Mouse (Mus musculus) megakaryocyte-erythroid progenitor cell, adult 5-6 weeks (primary cell): Measurements from ENCODE around the gene Psmd9. TPM values are rescaled to one million over a fixed set of nuclear protein-coding genes. Genes with fewer than 3 reads are reported as not detected.

Experiments
- ATAC-seq: replicated peaks from 2 replicates; pipeline ENCODE4 v1.8.0; 2016; ENCODE audit warnings: mild to moderate bottlenecking, inconsistent platforms; ENCODE audit not compliant: severe bottlenecking, poor library complexity, low FRiP score, low TSS enrichment
- total RNA-seq, 2 experiments: library from RNA; stranded (forward) in 1 of 2; stranded (reverse) in 1 of 2; fragments of 200-1000, 215-1000 nt in 1 of 2; fragments of >200 nt in 1 of 2; fragmentation: Nextera tagmentation in 1 of 2; gene quantifications; 2 replicates each; pipeline ENCODE4 v1.2.3; 2014 to 2017

Psmd9 gene
- total RNA-seq, 2 experiments from 2014 or later = 36.0 to 96.1 TPM

DNA sequence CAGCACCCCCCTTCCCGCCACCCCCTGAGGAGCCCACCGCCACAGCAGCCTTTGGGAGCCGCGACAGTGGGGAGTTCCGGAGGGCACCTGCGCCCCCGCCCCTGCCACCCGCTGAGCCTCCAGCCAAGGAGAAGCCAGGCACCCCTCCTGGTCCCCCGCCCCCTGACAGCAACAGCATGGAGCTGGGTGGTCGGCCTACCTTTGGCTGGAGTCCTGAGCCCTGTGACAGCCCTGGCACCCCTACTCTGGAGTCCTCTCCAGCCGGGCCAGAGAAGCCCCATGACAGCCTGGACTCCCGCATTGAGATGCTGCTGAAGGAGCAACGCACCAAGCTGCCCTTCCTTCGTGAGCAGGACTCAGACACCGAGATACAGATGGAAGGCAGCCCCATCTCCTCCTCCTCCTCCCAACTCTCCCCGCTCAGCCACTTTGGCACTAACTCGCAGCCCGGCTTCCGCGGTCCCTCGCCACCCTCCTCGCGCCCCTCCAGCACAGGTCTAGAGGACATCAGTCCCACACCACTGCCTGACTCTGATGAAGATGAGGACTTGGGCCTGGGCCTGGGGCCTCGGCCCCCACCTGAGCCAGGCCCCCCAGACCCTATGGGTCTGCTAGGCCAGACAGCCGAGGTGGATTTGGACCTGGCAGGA is 21.0 kb upstream of the Psmd9 start:
- no peak for ATAC-seq

DNA sequence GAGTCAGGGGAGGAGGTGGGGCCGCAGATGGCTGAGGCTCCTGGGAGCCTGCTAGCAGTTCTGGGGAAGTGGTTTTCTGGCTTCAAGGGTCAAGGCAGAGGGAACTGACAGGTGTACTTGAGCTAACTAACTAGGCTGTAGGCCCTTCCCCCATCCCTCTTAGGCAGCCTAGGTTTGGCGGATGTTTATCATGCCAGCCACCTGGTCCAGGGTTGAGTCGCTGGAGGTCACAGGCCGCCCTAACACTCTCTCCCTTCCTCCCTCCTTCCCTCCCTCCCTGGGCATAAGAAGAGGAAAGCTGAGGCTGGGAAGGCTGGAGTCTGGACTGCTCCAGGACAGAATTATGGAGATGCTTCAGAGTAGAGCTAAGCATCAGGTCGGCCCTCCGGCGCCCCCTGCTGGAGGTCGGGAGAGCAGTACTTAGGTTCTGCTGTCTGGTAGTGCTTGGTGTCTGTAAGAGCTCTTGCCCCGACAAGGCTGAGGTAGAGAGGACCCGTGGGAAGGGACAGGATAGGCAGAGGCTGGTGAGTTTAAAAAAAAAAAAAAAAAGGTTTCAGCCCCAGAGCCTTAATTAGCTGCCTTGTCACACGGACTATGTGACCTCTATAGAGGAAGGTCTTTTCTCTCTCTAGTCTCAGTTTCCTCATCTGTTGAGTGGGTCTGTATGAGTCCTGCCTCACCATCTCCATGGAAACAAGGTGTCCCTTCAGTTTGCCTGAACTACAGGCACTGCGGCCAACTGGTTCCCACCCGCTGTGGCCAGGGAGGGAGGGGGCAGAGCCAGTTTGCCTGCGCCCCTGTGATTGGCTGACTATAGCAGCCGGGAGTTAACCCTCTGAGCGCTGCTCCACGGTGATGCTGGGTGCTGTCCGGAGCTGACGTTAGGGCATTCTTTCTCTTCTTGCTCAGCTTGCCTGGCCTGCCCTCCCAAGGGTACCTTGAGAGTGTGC is 19.5 kb upstream of the Psmd9 start:
- peak; percentile 71 for ATAC-seq

DNA sequence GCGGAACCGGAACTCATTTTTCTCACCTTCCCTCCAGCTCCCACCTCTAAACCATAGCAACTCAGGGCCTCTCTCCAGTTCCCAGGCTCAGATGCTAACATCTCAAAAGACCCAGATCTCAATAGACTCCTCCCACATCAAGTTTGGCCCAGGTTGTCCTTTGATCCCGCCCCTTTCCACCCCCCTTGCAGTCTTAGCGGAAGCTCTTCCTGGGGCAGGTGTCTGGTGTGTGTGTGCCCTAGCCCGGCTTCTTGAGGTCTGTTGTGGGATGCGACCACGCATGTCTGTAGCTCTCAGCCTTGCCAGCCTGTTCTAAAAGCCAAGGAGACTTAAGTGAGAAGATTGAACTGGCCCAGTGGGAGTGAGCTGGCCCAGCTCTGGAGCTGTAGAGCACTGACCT is 18.6 kb upstream of the Psmd9 start:
- ATAC-seq = no peak

DNA sequence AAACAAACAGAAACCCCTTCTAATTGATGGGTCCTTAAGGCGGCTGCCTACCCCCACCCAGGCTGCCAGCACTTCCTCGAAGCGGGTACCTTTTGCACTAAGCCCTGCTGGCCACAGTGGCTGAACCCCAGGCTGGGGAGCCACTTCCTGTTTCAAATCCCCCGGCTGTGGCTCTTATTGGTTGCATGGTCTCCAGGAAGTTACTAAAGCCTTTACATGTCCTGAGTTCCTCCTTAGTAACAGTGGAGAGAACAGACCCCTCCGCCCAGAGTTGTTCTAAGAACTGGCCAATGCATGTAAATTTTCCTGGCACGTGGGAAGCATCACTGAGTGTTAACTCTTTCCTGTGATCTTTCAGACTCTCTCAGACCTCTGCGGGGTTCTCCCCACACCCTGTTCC is 18.1 kb upstream of the Psmd9 start:
- no peak for ATAC-seq

DNA sequence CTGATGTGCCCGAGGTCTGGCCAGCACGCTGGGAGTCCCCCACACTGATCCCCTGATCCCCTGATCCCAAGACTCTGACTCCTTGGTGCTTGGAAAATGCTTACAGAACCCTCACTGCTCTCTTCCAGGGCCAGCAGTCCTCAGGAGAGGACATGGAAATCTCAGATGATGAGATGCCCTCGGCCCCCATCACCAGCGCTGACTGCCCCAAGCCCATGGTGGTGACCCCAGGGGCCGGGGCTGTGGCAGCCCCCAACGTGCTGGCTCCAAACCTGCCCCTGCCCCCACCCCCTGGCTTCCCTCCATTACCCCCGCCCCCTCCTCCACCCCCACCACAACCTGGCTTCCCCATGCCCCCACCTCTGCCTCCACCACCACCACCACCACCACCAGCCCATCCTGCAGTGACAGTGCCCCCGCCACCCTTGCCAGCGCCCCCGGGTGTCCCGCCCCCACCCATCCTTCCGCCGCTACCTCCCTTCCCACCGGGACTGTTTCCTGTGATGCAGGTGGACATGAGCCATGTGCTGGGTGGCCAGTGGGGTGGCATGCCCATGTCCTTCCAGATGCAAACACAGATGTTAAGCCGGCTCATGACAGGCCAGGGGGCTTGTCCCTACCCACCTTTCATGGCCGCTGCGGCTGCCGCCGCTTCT is 17.4 kb upstream of the Psmd9 start:
- no peak for ATAC-seq

DNA sequence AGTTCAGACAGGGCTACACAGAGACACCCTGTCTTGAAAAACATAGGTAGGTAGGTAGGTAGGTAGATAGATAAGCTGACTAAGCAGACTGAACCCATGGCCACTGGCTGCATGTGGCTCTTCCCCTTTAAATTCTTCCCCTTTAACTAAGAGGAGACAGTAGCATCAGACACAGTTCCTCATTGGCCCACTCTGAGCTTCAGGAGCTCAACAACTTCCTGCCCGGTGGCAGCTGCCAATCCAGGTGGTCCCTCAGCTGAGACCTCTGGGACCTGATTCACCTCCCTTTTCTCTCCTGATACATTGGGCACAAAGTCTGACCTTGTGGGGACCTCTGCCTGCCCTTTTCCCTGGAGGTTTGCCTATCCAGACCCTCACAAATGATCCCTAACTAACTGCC is 16.3 kb upstream of the Psmd9 start:
- ATAC-seq = no peak

DNA sequence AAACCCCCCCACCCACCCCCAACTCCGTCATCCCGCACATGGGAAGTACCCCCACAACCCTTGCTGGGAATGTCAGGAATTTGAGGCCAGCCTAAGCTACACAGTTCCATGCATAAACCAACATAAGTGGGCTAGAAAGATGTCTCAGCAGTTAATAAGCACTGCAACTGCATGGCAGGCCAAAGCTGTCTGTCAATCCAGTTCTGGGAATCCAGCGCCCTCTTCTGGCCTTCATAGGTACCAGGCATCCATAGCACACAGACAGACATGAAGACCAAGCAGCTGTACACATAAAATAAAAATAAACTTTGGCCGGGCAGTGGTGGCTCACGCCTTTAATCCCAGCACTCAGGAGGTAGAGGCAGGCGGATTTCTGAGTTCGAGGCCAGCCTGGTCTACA is 13.8 kb upstream of the Psmd9 start:
- peak; percentile 74 for ATAC-seq

DNA sequence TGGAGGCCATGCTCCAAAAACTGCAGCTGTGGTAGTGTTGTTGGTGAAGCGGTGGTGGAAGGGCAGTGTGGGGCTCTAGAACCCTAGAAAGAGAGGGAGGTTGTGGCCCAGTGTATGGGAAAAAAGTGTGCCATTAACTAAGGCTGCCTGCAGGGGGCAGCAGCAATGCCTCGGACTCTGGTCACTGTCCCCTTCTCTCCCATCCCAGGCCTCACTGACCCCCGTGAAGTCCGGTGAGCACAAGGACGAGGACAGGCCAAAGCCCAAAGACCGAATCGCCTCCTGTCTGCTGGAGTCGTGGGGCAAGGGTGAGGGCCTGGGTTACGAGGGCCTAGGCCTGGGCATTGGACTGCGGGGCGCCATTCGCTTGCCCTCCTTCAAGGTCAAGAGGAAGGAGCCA is 12.4 kb upstream of the Psmd9 start:
- no peak for ATAC-seq

DNA sequence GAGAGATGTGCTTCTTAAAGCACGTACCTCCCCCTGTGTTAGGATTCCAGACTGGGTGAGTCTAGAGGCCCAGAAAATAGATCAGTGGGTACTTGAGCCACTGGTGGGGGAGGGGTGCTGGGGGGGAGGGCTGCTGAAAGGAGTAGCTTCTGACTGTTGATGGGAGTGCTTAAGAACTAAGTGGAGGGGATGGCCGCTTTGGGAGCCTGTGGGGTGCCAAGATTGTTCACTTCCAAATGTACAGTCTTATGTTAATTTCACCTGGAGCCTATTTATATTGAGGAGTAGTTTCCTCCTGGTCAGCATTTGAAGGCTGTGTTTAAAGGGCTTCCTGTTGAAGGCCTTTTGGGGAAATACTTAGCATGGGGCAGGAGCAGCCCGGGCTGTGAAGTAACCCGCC is 11.2 kb upstream of the Psmd9 start:
- no peak for ATAC-seq

DNA sequence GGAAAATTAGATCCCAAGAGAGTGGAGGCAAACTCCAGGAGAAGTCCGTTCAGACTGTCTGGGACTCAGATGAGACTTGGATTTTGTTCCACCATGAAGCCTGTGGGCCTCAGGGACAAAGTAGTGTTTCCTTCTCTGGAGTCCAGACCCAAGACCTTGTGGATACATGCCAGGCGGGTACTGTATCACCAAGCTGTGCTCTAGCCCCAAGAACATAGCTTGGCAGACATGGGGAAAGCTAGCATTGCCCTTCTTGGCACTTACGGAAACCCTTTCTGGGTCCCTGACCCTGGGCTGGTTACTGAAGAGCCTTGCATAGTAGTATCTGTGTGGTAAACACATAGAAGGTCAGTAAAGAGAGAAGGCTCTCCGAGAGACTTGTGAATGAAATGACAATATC is 9.8 kb upstream of the Psmd9 start:
- no peak for ATAC-seq

DNA sequence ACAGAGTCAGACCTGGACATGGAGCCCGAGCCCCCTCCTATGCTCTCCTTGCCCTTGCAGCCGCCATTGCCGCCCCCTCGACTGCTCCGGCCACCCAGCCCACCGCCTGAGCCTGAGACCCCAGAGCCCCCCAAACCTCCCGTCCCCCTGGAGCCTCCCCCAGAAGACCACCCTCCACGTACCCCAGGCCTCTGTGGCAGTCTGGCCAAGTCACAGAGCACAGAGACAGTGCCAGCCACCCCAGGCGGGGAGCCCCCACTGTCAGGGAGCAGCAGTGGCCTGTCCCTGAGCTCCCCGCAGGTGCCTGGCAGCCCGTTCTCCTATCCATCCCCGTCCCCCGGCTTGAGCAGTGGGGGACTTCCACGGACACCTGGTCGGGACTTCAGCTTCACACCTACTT is 9.3 kb upstream of the Psmd9 start:
- no peak for ATAC-seq

DNA sequence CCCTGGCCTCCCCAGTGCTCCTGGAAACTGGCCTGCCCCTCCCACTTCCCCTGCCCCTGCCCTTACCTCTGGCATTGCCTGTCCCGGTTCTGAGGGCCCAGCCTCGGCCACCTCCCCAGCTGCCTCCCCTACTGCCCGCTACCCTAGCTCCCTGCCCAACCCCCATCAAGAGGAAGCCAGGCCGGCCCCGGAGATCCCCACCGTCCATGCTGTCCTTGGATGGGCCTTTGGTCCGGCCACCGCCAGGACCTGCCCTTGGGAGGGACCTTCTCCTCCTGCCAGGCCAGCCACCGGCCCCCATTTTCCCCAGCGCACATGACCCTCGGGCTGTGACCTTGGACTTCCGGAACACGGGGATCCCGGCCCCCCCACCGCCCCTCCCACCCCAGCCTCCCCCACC is 8.9 kb upstream of the Psmd9 start:
- no peak for ATAC-seq

DNA sequence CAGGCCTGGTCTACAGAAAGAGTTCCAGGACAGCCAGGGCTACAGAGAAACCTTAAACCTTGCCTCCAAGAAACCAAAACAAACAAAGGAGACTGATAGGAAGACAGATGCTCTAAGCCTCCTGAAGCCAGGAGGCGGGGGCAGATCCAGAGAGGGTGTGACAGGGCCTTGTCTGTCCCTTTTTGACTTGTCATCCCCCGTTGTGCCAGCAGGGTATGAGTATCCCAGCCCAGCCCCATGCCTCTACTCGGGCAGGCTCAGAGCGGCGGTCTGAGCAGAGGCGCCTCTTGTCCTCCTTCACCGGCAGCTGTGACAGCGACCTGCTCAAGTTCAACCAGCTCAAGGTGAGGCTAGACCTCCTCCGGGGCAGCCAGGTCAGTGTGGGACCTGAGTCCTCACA is 6.3 kb upstream of the Psmd9 start:
- ATAC-seq = peak; percentile 74

DNA sequence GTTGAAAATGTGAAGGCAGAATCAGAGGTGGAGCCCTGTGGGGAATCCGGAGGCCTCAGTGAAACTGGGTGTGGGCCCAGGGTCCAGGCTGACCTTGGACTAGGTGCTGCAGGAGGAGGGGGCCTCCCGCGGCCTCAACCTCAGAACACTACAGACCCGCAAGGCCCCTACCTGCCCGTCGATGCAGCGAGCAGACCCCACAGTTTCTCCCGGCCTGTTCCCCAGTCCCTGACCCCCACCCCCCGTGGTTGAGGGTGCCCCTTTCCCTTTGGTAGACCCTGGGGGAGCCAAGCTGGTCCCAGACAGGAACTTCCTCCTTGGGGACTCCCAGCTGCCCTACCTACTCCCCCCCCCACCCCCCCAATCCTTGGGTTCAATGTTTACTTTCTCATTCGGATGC is 2.8 kb upstream of the Psmd9 start:
- no peak for ATAC-seq

DNA sequence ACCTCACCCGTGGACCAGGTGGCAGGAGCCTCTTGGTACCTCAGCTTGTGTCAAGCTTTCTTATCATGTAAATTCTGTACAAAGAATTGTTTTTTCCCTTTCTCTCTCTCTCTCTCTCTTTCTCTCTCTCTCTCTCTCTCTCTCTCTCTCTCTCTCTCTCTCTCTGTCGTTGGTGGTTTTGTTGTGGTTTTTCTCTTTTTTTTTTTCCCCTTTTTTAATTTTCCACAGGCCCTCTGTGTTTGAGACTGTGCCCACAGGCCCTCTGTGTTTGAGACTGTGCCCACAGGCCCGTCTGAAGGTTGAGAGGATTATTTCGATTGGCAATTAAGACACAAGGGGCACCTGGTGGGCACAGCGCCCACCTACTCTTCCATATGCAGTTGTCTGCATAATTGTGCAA is 1.6 kb upstream of the Psmd9 start:
- ATAC-seq = no peak

DNA sequence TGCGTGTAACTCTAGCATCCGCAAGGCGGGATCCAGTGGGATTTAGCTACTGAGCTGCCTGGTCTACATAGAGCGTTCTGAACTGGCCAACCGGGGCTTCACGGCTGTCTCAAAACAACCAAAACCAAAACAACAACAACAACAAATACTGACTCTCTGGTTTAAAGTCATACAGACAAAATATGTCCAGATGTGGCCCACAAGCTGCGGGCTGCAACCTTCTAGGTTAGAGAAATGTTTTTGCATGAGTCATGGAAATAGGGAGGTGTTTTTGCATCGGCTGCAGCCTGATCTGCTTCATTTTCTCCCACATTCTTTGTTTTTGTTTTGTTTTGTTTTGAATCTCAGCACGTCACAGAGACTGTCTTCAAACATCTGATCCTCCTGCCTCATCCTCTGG is 1.2 kb downstream of the Psmd9 start:
- no peak for ATAC-seq

DNA sequence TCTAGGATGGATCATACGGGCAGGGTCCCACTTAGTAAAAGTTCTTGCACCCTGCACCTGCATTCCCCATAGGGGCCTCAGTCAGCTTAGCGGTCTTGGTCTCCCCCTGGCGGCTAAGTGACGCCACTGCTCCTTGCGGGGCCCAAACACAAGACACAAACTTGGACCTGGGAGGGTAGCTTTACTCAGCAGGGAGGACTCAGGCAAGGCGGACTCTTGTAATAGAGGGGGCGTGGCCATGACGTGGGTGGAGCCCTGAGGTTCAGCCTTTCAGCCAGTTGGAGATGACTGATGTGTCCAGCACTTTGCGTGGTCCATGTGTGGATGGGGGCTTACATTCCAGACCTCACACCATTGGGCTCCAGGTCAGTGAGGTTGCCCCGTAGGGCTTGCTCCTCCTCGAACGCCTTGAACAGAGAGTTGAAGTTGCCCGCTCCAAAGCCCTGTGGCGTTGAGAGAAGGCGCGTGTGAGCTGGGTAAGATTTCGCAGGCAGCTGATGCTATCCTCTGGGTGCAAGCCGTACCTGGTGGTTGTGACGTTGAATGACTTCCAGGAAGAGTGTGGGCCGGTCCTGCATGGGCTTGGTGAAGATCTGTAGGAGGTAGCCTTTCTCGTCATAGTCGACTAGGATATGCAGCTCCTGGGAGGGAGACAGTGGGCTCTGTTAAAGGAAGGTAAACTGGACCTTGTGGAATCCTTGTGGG is 2.6 kb downstream of the Psmd9 start:
- peak; percentile 94 for ATAC-seq

DNA sequence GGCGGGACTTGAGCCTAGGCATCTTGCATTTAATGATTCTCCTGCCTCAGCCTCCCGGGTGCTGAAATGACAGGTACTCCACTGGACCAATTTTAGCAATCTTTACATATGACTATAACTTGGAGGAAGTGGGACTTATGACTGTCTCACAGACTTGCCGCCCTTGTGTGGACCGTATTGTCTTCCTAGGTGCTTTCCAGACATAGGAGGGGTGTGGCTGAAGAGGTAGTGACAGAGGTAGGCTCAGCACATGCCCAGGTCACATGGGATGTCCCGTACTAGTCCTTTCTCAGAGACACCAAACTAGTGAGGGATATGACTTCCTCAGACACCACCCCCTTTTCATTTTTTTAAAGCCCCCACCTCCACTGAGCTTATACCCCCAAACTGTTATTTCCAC is 9.6 kb downstream of the Psmd9 start:
- ATAC-seq = no peak

DNA sequence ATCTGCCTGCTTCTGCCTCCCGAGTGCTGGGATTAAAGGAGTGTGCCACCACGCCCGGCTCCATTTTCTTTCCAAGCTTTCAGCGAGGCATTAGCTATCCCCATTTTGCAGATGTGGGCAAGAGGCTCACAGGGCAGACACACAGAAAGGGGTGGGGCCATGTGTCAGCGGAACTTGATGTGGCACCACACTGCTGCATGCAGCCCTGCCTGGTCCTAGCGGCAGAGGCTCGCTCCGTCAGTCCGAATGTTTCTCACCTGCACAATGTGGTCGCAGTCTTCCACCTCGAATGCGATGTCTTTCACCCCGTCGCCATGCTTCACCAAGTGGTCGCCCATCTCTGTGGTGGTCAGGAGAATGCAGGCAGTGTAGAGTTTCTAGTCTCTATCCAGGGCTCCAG is 11.2 kb downstream of the Psmd9 start:
- no peak for ATAC-seq

DNA sequence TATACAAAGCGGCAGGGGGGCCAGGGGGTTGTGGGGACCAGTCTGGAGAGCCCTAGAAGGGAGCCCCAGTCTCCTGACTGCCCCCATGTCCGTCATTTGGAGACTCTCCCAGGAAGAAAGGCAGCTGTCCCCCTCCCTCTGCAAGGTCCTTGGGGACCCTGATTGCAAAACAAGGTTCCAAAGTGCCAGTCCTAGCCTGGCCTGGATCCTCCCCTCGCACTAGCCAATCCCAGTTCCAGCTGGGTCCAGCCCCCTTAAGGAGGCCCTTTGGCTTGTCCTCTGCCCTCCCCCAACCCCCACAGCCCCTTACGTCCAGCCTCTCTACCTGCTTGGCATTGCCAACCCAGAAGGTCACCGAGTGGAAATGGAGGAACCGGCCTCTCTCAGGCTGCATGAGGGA is 12.3 kb downstream of the Psmd9 start:
- ATAC-seq = no peak
